Mouse (Mus musculus): ENCODE measurements around the gene Fcna. TPM values are rescaled to one million over a fixed set of nuclear protein-coding genes. Genes with fewer than 3 reads are reported as not detected.

Gene Fcna
- total RNA-seq, 1 experiment from 2014 or later = 9.7 TPM

DNA sequence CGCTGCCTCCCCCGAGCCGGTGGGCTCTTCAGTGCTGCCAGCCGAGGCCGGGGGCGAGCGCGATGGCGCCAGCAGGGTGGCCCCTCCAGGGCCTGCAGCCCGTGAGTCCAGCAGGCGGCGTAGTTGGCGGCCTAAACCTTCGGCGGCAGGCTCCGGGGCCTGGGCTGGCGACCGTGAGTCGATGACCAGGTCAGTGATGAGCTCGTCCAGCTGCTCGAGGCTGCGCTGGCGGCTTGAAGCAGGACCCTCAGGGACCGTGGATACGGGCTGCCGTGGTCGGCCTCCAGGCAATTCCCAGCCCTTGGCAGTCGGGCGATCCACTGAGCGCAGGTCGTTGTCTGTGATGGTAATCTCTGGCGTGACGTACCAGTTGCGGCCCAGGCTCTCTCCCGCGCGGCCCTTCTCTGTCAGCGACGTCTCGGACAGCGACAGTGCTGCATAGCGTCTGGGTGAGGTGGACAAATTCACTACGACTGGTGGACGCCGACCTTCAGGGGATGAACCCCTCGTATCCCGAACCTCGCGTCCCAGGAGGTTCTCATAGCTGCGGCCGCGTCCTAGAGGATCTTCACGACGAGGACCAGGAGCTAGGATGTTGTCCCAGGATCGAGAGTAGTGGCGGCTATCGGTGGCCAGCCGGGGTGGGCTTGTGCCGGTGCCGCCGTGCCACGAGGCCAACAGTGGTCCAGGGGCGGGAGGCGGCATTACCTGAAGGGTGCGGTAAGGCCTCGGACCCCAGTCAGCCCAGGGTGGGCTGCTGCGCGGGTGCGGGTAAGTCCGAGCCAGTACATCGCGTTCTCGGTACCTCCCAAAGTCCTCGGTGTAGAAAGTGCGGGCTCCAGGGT is 49.7 kb downstream of the Fcna start:
- DNase-seq = peak; percentile 50

DNA sequence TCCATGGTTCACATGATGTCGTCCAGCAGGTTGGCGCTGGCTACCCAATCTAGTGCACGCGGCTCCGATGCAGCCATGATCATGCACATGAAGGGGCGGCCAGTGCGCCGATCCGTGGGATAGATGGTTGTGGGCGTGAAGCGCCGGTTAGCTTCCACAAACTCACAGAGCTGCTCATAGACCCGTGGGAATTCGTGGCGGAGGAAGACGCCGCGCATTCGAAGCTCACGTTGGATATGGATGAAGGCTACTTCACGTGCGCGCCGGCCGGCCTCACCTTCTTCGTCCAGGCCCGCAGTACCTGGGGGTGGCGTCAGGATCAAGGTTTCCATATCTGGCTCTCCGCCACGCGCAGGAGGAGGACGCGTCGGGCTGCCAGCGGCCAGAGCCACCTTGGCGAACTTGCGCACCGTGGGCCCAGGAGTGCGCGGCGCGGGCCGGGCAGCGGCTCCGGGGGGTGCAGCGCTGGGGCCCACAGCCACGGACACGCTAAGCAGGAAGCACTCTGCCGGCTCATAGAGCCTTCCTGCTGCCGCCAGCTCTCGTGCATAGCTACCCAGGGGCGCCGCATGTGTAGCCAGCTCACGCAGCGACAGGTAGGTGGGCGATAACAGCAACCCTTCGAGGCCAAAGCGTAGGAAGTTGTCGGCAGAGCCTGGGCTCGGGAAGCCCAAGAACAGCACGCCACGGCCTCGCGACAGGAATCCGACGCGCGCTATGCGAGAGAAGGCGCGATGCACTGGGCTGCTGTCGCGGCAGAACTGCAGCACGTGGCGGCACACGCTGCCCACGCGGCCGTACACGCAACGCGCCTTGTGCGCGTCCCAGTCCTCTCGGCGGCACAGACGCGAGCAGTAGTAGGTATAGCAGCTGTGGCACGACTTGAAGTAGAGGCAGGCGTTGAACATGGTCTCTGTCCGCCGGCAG is 50.6 kb downstream of the Fcna start:
- DNase-seq = peak; percentile 6

DNA sequence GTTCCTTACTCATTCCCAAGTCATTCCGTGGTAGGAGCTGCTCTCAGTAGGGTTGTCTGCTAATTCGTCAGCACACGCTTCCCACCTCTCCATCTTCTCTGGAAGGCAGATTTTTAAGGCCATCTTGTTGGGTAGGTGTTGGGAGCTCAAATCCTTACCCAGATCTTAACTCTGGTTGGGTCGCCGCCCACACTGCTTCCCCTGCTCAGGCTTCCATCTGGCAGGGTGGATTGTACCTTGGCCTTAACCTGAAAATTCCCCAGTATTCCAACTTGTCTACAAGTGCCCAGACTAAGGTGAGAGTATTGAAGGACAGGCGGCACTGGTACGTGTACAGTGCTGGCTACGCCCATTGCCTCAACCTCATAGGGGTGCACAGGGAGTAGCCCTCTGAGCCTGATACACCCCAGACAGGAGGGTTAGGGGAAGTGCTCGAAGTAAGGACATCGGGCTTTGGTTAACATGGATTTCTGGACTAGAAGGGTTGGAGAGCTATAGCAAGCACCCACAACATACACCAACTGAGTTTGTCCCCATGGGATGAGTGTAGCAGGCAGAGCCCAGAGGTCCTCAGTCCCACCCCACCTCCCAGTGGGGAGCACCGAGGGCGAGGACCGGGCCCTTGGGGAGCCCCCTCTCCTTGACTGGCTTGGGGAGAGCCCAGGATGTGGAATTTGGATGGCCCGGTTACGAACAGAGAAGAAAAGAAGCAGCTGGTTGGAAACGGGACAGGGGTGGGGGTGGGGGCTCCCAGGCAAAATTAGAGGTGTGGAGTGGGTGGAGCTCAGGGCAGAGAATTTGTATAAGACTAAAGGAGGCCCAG is 51.6 kb downstream of the Fcna start:
- DNase-seq = no peak

DNA sequence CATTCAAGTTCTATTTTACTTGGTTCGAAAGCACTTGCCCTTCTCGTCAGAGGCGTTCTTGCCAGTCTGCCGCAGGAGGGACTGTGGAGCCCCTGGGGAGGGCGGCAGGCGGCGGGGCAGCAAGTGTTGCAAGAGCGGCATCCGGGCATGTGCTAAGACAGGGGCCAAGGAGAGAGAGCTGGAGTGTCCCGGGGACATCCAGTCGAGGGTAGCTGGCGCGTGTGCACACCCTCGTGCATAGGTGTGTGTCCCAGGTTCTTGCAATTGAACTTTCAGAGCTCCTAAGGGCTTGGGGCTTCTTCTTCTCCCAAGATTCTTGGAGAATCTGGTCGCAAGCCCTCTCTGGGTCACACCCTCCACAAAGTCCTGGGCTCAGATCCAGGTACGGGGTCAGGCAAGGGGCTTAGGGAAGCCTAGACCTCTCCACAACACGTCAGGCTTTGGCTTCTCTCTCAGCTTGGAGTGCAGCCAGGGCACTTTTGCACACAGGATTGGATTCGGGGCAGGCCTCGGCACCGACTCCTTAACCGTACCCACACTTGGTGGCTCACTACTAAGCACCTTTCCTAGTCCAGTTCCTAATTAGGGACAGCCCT is 52.3 kb downstream of the Fcna start:
- DNase-seq = peak; percentile 78

Other genes with a start within 250 kb of the Fcna start
- 7.6 and 9.5 TPM in 2 replicates for gene Entpd2, start 232.2 kb downstream of the Fcna start, total RNA-seq (2021)
- gene Npdc1, start 228.7 kb downstream of the Fcna start, total RNA-seq (2021) = 77.2 and 90.9 TPM in 2 replicates
- gene Fut7, start 204.8 kb downstream of the Fcna start, total RNA-seq (2021) = 4.7 TPM in 1 of 2 replicates, not detected in the other
- gene Abca2, start 199.3 kb downstream of the Fcna start, total RNA-seq (2021) = 29.3 and 30.1 TPM in 2 replicates
- gene Clic3, start 171.2 kb downstream of the Fcna start, total RNA-seq (2021) = 0.74 and 1.0 TPM in 2 replicates
- 36.2 and 42.6 TPM in 2 replicates for gene Paxx, start 166.9 kb downstream of the Fcna start, total RNA-seq (2021)
- gene Ptgds, start 158.0 kb downstream of the Fcna start, total RNA-seq (2021) = 8.7 and 9.9 TPM in 2 replicates
- not detected in 2 replicates for gene Lcn12, start 134.1 kb downstream of the Fcna start, total RNA-seq (2021)
- gene Fbxw5, start 127.3 kb downstream of the Fcna start, total RNA-seq (2021) = 79.3 and 81.4 TPM in 2 replicates
- 4.4 and 36.5 TPM in 2 replicates for gene C8g, start 126.3 kb downstream of the Fcna start, total RNA-seq (2021)
- gene Traf2, start 81.1 kb downstream of the Fcna start, total RNA-seq (2021) = 21.8 and 24.4 TPM in 2 replicates
- gene Edf1, start 70.2 kb downstream of the Fcna start, total RNA-seq (2021) = 312 and 335 TPM in 2 replicates
- gene Mamdc4, start 53.2 kb downstream of the Fcna start, total RNA-seq (2021) = 4.7 and 5.0 TPM in 2 replicates
- 56.6 and 58.1 TPM in 2 replicates for gene Phpt1, start 52.8 kb downstream of the Fcna start, total RNA-seq (2021)
- 2.1 and 3.0 TPM in 2 replicates for gene Ajm1, start 46.3 kb downstream of the Fcna start, total RNA-seq (2021)
- 72.7 and 87.8 TPM in 2 replicates for gene Rabl6, start 19.5 kb downstream of the Fcna start, total RNA-seq (2021)
- not detected in 2 replicates for gene Ccdc183, start 10.4 kb downstream of the Fcna start, total RNA-seq (2021)
- 30.5 and 33.1 TPM in 2 replicates for gene Tmem141, start 6.0 kb downstream of the Fcna start, total RNA-seq (2021)
- gene Lcn8, start 25.1 kb upstream of the Fcna start, total RNA-seq (2021) = not detected in 2 replicates
- not detected in 2 replicates for gene Lcn5, start 29.9 kb upstream of the Fcna start, total RNA-seq (2021)
- not detected in 2 replicates for gene Lcn6, start 48.8 kb upstream of the Fcna start, total RNA-seq (2021)
- not detected in 2 replicates for gene Lcn10, start 54.7 kb upstream of the Fcna start, total RNA-seq (2021)
- gene Obp2a, start 72.0 kb upstream of the Fcna start, total RNA-seq (2021) = 4.7 and 4.8 TPM in 2 replicates
- 40.2 and 49.1 TPM in 2 replicates for gene Bmyc, start 78.7 kb upstream of the Fcna start, total RNA-seq (2021)
- not detected in 2 replicates for gene Obp2b, start 109.0 kb upstream of the Fcna start, total RNA-seq (2021)
- not detected in 2 replicates for gene Lcn3, start 137.5 kb upstream of the Fcna start, total RNA-seq (2021)
- not detected in 2 replicates for gene Lcn11, start 149.0 kb upstream of the Fcna start, total RNA-seq (2021)
- not detected in 2 replicates for gene Gm13539, start 154.2 kb upstream of the Fcna start, total RNA-seq (2021)
- not detected in 2 replicates for gene Glt6d1, start 187.8 kb upstream of the Fcna start, total RNA-seq (2021)
- gene Lcn9, start 195.1 kb upstream of the Fcna start, total RNA-seq (2021) = not detected in 2 replicates
- gene Sohlh1, start 219.2 kb upstream of the Fcna start, total RNA-seq (2021) = not detected in 2 replicates
- 4.9 and 6.4 TPM in 2 replicates for gene Kcnt1, start 235.7 kb upstream of the Fcna start, total RNA-seq (2021)